Mouse (Mus musculus) telencephalon, adult 2 months (tissue): ENCODE measurements around the gene Ppp1r14d.

ENCODE experiments used
- DNase-seq: peaks from one replicate; pipeline ENCODE4 v3.0.0-alpha.2; 2011; ENCODE audit warnings: low read depth, low spot score

Gene Ppp1r14d

DNA sequence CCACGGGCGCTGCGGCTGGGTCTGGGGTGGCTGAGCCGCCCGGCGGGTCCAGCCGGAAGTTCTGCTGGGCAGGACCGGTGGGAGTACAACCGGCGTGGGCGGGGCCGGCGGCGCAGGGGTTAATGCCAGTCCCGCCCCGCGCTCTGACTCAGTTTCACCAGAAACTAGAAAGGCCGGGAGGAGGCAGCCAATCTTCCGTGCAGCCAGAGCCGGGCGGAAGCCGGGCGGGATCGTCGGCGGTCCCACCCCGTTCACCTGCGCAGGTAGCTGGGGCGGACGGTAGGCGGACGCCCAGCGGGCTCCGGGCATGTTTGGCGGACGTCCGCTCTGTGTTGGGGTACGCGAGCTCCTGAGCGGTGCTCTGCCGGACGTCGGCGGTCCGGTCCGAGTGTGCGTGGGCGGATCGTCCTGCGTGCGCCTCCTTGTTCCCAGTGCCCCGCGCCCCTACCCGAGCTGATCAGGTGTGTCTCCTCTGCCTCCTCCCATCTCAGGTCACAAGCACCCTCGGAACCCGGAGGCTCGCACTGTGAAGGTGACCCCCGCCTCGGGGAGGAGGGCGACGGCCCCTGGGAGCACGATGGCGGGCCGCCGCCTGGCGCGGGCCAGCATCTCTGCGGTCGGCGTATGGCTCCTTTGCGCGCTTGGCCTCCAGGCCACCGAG lies 7.6 kb upstream of the Ppp1r14d start, which contains the start of gene Spint1:
Gene Spint1 (plus strand): TSS at position 153 of the 661 bp plus-strand sequence.
- no peak for DNase-seq

DNA sequence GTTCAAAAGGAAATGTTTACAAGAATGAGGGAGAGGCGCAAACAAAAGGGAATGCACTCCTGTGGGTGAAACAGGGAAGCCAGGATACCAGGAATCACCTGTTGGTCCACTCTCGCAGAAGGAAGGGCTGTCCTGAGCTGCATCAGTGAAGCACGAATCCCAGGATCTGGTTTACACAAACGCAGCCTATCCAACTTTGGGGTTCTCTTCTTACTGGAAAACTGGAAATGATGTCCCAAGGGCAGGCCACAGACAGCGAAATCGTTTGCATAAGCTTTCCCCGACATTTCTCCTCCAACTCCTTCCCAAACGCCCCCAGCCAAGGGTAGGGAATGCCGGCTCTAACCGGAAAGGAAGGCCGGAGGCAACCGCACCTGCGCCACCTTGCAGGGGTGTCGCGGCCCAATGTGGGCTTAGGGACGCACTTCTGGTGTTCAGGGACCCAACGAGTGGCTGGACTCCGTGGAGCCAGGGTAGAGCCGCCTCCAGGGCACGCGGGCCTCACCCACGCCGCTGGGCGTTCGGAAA lies 7.0 kb upstream of the Ppp1r14d start:
- DNase-seq = no peak

DNA sequence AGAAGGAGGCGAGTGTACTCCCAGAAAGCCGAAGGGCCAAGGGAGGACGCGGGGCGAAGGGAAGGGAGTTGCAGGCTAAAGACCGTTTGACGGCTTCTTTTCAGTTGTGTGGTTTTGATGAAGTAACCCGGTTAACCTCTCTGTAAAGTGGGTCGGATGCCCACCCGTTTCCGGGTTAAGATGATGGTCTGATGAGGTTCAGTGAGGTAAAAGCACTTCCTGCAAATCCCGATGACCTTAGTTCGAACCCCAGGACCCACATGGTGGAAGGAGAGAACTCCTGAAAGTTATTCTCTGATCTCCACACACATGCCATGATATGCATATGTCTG lies 20.6 kb downstream of the Ppp1r14d start:
- DNase-seq = no peak

DNA sequence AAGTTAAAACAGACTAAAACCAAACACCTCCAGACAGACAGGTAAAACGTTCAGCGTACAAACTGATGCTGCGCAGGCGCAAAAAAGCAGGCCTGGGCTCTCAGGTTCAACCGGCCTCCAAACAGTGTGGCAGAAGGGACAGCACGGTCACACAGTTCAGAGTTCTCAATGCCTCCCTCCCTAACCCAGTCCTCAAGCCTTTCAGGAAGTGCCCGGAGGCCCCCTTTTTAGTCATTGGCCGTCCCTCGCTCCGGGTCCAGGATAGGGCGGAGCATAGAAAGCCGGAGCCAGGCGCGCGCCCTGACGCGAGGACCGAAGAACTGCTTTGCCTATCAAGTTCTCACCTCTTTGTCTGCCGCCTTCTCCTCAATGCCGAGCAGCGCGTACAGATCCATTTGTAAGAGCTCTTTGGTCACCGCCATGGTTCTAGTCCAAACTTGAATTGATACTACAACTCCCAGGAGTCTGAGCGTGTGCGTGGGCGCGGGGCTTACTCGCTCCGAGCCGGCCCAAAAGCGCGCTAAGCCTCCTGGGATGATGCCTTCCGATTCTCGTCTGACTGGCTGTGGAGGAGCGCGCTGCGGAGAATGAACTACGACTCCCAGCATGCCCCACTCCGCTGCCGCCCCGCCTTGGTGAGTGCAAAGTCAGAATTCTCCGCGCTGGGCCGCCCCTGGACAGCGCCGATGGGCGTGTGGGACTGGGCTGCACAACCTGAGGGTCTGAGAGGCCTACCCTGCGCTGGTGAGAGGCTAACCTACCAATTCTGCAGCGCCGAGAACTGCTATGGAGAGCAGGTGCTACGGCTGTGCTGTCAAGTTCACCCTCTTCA lies 21.1 kb downstream of the Ppp1r14d start, which contains the start of the genes Zfyve19 and Dnajc17:
Gene Zfyve19 (plus strand): TSS at position 274 of the 832 bp plus-strand sequence.
Gene Dnajc17 (minus strand): TSS at position 452 of the 832 bp plus-strand sequence.
- peak; percentile 97 for DNase-seq

DNA sequence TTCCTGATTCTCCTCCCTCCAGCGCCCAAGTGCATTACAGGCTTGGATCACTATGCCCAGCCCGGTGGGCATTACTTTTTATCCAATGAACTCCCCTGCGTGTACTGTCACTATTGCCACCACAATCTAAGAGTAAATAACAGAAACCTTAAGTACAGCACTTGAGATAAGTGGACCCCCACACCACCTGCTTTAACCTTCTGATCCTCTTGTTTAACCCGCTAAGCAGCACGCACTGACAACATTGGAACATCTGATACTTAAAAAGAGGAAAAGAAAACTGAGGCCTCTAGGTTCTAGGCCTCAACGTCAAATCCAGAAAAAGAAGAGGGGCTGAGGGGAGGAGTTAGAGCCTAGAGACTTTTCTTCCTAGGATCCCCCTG lies 21.8 kb downstream of the Ppp1r14d start:
- DNase-seq = no peak

DNA sequence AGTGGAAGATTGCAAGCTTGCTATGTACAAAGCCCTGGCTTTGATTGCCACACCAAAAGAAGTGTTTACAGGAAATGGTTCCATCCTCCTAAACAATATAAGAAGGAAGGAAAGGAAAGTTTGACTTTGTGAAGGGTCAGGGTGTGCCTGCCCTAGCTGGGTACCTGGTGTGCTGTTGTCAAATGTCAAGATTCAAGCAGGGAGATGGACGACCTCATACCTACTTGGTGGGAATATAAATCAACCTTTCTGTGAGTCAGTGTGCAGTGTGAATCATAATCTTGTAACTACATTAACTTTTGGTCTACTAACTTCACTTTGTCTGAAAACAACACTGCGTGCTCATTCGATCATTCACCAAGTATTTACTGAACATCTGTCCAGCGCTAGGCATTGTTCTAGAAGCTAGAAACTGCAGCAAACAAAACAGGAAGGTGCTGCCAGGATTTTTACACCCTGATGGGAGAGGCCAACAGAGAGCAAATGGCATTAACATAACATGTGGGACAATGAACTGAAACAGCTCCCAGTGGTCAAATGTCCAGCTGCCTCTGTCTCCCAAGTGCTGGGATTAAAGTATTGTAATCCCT lies 25.7 kb downstream of the Ppp1r14d start:
- no peak for DNase-seq

DNA sequence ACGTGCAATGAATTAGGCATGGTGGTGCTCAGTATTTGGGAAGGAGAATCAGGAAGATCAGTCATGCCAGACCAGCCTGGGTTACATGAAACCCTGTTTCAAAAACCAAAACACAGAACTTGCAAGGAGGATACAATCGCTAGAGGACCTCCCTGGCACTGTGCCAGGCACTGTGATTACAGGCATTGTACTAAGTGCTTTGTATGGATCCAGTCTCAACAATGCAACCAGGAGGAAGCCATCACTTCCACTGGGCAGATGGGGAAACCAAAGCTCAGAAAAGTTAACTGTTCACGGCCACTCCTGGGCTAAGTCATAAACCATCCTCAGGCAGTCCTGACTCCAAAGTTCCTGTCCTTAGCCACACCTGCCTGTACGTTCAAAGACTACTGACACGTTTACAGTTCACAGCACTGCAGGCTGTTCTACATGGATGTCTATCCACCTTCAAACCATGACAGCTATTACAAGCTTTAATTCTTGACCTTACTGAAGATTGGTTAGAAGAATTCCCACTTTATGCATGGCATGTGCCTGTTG lies 26.7 kb downstream of the Ppp1r14d start:
- DNase-seq = no peak

DNA sequence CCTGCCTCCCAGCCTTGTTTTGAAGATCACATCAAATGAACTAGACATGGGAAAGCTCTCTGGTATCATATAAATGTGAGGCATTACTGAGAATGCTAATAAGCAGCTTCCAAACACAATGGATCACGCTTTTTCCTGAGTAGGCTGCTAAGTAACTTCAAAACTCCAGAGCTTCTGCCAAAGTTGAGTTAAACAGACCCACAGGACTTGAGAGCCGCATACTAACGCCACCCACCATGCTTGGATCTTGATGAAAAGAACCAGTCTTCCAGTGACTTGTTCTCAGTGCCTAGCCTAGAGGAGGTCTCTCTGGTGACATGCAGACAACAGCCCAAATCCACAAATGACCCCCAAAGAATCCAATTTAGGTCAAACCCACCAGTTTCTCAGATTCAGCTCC lies 30.8 kb downstream of the Ppp1r14d start:
- peak; percentile 6 for DNase-seq

DNA sequence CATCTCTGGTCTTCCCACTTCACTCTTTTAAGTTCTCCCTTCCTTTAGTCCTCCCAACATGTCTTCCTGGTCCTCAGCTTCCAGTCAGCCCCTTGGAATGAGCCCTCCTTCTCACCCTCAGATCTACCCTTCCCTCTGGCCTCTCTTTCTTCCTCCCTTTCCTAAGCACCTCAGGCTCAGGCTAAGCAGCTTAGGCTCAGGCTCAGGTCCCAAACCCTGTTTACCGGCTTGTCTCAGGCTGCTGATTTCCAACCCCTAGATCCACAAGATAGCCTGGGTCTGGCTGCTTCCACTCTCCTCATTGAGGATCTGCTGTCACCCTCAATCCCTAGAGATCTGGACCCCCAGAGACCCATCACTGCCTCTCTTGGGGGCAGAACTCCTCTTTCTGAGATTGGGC lies 31.7 kb downstream of the Ppp1r14d start:
- DNase-seq = no peak

DNA sequence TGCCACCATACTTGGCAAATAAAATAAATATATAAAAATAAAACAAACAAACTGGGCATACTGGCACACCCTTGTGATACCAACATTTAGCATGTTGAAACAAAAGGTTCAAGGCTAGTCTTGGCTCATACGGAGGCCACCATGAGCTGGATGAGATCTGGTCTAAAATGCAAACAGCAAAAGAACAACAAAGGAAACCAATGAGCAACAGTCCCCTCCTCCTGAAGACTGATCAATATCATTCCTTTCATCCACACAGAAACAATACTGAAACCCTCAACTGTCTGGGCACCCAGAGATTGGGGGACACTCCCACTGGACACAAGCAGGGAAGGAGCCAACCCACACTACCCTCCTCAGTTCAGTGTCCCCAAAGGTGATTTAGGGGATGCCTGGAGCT lies 32.2 kb downstream of the Ppp1r14d start:
- no peak for DNase-seq

DNA sequence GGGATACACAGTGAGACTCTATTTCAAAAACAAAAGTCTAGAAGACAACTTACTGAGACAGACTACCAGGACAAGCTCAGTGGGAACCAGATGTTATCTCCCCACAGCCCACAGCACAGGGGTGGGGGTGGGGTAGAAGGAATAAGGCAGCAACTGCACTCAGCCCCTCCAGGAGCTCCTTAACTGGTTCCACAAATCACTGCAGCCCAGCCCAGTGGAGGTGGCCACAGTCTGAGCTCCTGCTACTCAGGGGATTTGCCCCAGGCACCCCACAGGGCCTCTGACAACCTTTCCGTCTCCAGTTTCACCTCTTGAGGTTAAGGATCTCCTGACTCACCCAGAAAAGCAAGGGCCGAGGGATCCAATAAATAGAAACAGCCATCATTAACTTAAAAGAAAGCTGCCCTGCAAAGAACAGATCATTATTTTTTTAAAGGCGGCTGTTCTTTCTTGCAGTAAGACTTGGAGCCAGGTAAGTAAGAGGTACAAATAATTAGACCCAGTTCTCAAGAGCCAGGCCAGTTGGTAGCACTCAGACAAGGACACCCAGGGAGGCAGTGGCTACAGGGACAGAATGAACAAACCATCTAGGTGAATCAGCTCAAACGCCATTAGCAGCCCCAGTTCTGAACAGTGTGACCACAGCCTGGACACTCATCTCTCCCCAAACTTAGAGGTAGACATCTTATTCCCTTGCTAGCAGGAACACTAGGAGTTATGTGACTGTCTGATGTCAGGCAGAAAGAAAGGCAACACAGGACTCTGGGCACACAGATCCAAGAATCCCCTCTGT lies 33.2 kb downstream of the Ppp1r14d start:
- DNase-seq = no peak

DNA sequence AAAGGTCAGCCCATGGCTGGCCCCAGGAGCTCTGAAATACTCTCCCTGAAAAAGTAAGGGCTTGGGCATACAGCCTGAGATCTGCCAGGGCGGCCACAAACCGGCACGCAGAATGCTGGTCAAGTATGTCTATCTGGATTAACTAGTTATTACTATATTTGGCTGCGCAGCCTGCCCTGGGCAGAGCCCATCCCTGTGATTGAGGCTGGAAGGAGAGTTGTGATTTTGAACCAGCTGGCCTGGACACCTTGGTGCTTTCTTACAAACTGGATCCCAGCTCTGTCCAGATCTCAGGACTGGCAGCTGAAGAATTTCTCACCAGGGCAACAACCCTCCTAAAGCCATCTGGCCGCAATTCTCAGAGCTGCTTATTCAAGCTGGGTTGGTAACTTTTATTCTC lies 35.6 kb downstream of the Ppp1r14d start:
- DNase-seq = no peak

DNA sequence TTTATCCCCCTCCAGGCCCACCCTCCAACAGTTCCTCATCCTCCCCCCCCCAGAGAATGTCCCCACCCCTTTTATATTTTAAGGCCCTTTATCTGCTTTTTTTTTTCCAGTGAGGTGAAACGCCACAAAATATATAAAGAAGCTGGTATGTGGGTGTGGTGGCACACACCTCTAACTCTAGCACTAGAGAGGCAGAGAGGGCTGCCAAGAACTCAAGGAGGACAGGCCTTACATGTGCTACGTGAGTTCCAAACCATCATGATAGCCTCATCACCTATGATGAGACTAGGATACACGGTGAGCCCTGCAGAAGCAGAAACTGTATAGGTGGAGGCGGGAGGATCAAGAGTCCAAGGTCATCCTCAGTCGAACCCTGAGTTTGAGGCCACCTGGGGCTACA lies 38.7 kb downstream of the Ppp1r14d start:
- no peak for DNase-seq

DNA sequence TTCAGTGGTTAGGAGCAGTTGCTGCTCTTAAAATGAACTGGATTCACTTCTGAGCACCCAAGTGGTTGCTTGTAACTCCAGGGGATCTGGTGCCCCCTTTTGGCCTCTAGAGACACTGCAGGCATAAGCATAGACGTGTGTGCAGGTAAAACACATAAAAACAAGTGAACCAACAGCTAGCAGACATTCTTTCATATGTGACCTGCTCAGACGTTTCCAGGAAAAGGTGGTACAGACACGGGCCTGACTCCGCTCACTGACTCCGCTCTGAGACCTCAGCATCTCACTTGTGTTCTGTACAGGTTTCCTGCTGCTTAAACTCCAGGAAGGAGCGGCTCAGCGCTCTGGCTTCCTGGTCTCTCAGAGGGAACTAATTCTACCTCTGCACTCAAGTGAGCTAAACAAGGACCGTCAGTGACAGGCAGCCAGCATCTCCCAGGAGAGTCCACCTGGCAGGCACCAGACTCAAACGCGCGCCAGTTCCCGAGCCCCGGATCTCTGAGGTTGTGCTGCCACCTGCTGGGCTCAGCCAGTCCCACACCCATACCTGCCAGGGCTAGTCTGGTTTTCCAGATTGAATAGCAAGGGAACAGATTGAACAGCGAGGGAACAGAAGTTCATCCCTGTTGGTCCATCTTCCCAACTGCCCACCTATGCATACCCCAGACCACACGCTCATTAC lies 40.5 kb downstream of the Ppp1r14d start:
- DNase-seq = peak; percentile 52

DNA sequence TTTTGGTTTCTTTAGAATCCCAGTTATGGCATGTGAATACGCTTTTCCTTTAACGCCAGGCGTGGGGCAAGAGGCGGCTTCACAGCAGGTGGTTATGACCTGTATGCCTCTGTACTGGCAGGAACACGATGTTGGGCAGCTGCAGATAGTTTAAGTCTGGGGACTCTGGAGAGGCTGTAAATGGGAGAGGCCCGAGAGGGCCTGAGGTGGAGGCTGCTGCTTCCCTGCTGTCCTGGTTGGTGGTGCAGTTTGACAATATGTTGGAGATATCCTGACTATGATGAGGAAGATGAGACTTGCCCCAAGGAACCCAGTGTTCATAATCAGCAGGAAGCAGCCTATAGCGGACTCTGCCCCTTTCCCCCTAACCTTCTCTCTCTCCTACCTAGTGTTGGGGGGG lies 46.8 kb downstream of the Ppp1r14d start:
- no peak for DNase-seq

DNA sequence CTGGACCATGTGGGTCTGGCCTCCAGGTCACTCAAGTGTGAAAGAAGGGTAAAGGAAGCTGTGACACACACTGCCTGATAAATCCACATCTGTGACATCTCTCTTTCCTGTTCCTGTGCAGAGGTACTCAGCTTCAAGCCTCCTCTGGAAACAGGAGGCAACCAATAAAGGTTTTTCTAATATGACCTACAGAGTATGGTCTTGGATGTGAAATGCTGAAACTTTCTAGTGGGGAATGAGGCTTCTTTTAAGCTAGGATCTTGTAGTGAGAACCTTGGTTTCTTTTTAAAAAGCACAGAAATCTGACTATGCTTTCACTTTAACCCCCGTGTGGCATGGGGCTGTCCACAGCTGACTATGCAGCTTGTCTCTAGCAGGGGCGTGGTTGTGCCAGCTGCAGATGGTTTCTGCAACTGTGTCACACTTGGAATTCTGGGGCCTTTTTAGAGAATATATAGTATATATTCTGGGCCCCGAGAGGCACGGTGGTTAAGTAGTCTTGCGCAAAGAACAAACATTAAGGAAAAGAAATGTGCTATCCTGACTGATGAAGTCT lies 52.2 kb downstream of the Ppp1r14d start:
- DNase-seq = no peak

DNA sequence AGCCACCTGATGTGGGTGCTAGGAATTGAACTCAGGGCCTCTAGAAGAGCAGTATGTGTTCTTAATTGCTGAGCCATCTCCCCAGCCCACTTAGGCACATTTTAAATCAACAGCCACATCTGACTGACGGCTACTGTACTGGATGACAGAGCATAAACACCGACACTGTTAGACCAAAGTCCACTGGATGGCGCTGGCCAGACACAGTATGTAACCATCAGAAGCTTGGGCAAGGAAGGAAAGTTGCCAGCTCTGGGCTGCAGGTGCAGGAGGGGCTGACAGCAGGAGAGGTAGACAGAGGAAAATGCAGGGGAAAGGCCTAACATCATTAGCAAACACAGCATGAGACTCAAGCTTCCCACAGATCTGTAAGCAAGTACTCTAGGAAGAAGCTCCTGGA lies 52.9 kb downstream of the Ppp1r14d start:
- no peak for DNase-seq

DNA sequence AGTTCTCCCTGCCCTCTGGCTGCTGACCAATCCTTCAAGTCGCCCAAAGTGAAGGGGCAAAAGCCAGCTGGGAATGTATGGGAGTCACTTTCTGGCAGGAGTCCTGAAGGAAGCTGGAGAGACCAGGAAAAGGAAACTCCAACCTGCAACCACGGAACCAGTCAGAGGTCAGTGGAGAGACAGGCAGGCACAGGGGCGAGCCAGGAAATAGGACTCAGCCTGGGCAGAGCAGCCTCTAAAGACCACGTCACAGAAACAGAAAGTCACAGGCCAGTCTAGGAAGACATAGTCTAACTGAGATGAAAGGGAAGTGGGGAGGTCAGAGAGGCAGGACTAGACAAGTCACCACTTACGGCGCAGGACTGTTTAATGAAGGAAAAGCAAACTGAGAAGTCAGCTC lies 54.1 kb downstream of the Ppp1r14d start:
- DNase-seq = no peak

DNA sequence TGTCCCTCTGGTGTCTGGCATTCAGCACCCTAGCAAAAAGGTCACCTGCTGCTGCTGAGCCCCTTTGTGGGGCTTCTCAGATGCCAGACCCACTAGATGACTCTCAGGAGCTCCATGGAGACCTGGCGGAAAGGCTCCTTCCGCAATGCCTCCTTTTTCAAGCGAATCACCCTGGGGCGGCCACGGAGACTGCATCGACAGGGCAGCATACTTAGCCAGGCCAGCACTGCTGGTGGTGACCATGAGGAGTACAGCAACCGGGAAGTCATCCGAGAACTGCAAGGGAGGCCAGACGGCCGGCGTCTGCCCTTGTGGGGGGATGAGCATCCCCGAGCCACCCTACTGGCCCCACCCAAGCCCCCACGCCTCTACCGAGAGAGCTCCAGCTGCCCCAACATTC lies 54.8 kb downstream of the Ppp1r14d start:
- no peak for DNase-seq

DNA sequence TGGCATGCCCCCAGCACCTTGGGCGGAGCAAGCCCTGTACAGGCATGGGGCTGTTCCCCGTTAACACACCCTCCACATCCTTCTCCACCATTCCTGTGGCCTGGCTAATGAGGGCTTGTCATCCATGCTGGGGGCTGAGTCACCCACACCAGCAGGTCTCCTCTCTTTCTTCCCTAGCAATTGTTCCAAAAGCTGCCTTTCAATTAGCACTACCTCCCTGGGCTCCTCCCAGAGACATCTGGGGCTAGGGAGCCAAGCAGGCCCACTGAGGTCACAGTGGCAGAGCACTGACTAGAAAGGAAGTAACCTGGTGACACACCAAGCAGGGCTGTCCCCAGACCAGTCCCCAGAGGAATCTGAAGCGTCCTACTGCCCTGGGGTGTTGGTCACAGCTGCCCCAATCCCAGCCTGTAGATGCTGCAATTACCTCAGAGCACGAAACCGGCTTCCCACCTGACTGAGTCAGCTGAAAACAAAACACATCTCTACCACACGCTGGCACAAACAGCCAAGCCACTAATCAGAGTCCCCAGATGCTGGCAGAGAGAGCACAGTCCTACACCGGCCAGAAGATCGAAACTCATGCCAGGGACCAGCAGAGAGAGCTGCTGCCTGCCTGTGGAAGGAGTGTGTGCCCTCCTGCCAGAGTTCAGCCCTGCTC lies 55.6 kb downstream of the Ppp1r14d start, which contains the start of gene Gm14137:
Gene Gm14137 (plus strand): TSS at position 519 of the 661 bp plus-strand sequence.
- DNase-seq = no peak
